Mouse (Mus musculus) neutrophil, adult 83 days (primary cell): Measurements from ENCODE around the gene Pdia3. TPM values are rescaled to one million over a fixed set of nuclear protein-coding genes. Genes with fewer than 3 reads are reported as not detected.

Experiments
- total RNA-seq, 2 experiments: library from RNA; stranded (reverse); gene quantifications; one replicate each; pipeline ENCODE4 v1.2.4; 2023

Pdia3 gene
- total RNA-seq = 100 to 1,000 TPM; 153 to 168 TPM

DNA sequence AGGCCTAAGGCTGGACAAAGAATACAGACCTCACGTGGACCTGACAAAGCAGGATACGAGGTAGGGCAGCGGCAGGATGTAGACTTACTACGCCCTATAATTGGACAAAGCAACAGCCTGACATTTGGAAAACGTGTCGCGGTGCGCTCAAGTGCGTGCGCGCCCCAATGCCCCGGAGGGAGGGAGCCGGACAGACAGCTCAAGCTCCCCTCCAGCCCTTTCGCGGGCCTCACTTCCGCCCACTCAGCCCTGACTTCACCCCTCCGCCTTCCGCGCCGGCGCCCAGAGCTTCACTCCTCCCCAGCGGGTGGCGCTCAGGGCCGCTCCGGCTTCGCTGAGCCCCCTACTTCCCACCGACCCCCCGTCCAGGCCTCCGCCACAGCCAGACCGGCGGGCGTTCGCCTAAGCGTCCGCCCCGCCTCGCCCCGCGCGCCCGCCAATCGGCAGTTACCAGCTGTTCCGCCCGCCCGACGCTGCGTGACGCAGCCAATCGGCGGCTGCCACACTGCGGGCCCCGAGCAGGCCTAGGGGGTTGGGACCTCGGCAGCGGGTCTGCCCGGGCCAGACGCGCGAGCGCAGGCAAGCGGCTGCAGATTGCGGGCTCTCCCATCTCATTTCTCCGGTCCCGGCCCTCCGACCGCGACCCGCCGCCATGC is at the start of gene Pdia3, which contains the start of gene Catsper2:
Gene Pdia3, plus strand, starts transcription at position 389 of the 656 bp plus-strand sequence.
Gene Catsper2, minus strand, starts transcription at position 406 of the 656 bp plus-strand sequence.

GRCm38 (mm10) chr2:121386961-121387575 is 26.5 kb upstream of the Pdia3 start, which contains the start of gene Strc:
Strc (minus strand) TSS chr2:121387168.

GRCm38 (mm10) chr2:121444178-121444577 is 30.6 kb downstream of the Pdia3 start, which contains the start of gene Ell3:
Ell3 (minus strand) TSS chr2:121444278.

DNA sequence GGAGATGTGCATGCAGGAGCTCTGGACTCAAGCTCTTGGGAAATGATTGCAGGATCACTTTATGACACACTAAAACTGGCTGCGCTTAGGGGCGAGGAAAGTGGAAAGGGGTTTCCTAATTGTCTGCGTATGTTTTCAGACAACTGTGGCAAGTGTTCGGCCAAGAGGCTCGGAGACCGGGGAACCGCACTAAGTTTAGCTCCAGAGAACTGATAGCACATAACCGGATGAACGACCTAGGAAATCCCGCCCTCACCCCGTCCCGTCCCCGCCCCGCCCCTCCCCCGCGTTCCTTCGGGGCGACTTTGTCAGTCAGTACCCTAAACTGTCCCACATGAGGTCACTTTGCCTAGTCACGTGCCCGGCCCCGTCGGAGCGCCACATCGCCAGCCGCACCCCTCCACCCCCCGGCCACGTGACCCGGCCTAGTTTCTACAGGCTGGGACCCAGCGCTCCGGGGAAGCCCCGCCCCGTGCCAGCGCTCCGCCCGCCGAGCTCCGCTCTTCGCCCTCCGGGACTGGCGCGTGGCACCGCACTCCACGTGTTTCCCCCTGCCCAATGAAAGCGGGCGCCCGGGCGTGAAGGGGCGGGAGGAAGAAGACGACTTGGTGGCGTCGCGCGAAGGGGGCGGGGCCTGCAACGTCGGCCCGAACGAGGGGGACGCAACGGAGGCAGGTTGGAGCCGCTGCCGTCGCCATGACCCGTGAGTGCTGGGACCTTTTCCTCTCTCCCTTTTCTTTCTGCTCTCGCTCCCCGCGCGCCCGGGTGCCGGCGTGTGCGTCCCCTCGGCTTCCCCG is 35.4 kb downstream of the Pdia3 start, which contains the start of gene Serf2:
Gene Serf2, plus strand, starts transcription at position 457 of the 797 bp plus-strand sequence.

GRCm38 (mm10) chr2:121452990-121453389 is 39.4 kb downstream of the Pdia3 start, which contains the start of gene Hypk:
Hypk (plus strand) TSS chr2:121453290.

GRCm38 (mm10) chr2:121456692-121457642 is 43.4 kb downstream of the Pdia3 start, which contains the start of gene Serinc4:
Serinc4 (minus strand) TSS chr2:121456781.

DNA sequence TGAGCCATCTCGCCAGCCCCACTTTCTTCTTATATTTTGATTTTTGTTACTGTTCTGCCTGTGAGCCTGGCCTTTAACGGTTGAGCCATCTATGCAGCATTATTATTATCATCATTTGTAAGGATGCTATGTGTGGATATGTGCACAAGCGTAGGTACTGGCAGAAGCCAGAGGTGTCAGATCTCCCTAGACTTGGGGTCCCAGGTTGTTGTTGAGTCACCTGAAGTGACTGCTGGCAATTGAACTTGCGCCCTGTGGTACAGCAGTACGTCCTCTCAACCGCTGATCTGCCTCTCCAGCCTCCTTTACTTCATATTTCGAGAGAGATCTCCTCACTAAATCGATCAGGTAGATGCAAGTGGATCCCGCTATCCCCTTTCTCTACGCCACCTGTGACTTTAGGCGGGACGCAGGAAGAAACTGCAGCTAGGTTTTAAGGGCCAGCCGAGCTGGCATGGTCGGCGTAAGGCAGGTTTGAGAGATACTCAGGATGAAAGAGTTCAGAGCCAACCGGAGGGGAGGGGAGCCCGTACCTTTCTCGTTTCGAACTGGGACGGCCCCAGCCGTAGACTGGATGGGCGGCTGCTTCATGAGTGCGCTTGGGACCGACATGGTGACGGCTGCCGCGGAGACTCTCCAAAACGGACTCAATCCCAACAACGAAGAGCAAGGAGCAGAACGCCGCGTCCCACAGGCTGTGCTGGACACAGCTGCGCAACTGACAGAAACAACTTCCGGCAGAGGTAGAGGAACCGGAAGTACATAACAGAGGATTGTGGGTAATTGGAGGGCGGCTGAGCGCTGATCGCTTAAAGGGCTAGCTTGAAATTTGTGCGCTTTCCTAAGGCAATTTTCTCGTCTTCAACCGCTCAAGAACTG is 60.0 kb downstream of the Pdia3 start, which contains the start of gene Mfap1b:
Gene Mfap1b, minus strand, starts transcription at position 767 of the 879 bp plus-strand sequence.

Other genes with a start within 250 kb of the Pdia3 start
- 10 to 100 TPM; 40.2 to 45.8 TPM for gene Tubgcp4, start 243.1 kb upstream of the Pdia3 start, total RNA-seq
- 10 to 100 TPM; 42.1 to 43.2 TPM for gene Zscan29, start 242.7 kb upstream of the Pdia3 start, total RNA-seq
- 10 to 100 TPM; 23.8 to 31.2 TPM for gene Trp53bp1, start 142.4 kb upstream of the Pdia3 start, total RNA-seq
- under 1 TPM; 0.24 to 0.96 TPM for gene Map1a, start 124.2 kb upstream of the Pdia3 start, total RNA-seq
- 10 to 100 TPM; 11.9 to 14.3 TPM for gene Ppip5k1, start 58.4 kb upstream of the Pdia3 start, total RNA-seq
- not detected for gene Ckmt1, start 56.1 kb upstream of the Pdia3 start, total RNA-seq
- gene Strc, start 26.6 kb upstream of the Pdia3 start, total RNA-seq = under 1 TPM in 1 of 2 experiments, not detected in 1; 0.07 TPM
- gene Catsper2, start within 50 bp of the Pdia3 start, total RNA-seq = 1 to 10 TPM in 1 of 2 experiments, under 1 TPM in 1; 0.35 to 1.1 TPM
- 1 to 10 TPM in 1 of 2 experiments, not detected in 1; 1.2 TPM for gene Ell3, start 30.5 kb downstream of the Pdia3 start, total RNA-seq
- 100 to 1,000 TPM; 352 to 382 TPM for gene Serf2, start 35.4 kb downstream of the Pdia3 start, total RNA-seq
- gene Hypk, start 39.5 kb downstream of the Pdia3 start, total RNA-seq = 10 to 100 TPM; 26.0 to 28.8 TPM
- gene Serinc4, start 43.0 kb downstream of the Pdia3 start, total RNA-seq = under 1 TPM; 0.33 to 0.35 TPM
- gene Mfap1b, start 60.3 kb downstream of the Pdia3 start, total RNA-seq = 10 to 100 TPM; 30.3 to 31.6 TPM
- 10 to 100 TPM; 34.9 TPM for gene Mfap1a, start 92.9 kb downstream of the Pdia3 start, total RNA-seq
- 10 to 100 TPM; 19.4 to 20.1 TPM for gene Wdr76, start 92.9 kb downstream of the Pdia3 start, total RNA-seq